Mouse (Mus musculus): ENCODE data around the gene Hmgcs2.

Hmgcs2 gene

DNA sequence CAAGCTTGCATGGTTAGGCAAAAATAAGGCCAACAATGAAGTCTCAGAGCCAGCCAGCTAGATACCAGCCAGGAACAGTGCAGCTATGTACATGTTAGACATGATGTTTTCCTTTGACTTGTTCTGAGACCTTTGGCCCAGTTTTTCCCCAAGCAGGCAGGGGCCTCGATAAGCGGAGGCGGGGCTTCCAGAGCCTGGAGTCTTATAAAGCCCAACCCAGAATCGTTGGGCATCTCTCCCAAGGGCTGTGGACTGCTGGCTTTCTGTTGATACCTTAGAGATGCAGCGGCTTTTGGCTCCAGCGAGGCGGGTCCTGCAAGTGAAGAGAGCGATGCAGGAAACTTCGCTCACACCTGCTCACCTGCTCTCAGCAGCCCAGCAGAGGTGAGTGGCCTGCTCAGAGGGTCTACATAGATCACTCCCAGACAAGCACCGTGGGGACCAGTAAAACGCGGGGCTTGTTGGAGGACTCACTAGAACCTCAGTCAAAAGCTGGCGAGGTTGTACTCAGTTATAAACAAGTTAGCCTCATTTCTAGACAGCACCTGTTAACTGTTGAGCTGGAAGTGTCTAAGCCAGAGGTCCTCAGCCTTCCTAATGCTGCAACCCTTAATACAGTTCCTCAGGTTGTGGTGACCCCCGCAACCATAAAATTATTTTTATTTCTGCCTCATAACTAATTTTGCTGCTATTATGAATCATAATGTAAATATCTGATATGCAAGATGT lies at the start of gene Hmgcs2:
TSS of gene Hmgcs2 (plus strand) at position 232 of the 729 bp plus-strand sequence.
- no peak for DNase-seq (ENCODE audit: extremely low spot score)

DNA sequence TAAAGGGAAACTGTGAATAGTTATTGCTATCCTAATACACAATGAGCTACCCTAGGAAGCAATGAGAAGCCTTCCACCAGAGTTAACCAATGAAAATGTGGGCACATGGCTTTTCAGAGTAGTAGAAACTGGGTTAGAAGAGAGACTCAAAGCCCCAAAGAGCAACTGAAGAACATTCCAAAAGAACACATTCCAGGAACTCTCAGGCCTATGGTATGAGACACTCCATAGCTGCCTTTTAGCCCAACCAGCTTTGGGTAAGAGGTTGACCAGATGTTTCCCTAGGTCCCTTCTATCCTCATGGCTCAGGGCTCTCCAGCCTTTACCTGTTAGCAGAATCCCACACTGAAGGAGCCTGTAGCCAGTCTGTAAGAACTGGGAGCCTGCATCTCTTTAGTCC lies 46.7 kb upstream of the Hmgcs2 start:
- DNase-seq (ENCODE audit: extremely low spot score), result no peak

DNA sequence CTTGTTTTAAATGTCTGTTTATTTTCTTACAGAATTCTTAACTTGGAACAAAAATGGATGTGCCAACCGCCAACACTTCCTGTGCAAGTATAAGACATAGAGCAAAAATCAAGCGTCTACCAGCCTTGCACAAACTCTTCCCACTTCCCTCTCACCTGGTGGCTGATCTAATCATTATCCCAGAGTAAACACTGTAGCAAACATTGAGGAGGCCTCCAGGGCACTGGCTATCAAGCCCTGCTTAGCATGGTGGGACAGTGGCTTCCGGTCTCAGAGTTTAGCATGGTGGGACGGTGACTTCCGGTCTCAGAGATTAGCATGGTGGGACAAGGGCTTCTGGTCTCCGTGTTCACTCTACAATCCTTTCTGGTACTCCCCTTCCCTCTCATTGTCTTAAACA lies 44.0 kb upstream of the Hmgcs2 start:
- DNase-seq (ENCODE audit: extremely low spot score), result no peak

DNA sequence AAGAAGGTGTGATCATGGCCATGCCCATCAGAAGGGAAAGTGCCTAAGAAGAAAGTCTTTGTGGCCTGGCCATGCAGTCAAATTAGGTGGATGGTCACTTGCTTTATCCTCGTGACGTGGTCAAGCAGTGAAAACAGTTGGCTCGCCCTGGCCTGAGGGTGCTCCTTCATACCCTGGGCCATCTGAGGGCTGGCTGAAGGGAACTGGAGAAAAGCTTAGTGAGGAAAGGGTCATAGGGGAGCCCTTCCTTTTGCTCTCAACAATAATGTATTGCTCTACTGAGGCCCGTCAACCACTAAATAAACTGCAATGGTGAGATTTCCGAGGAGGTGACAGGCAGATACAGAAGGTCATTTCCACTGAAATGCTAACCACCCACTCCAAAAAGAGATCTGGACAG lies 43.0 kb upstream of the Hmgcs2 start:
- no peak for DNase-seq (ENCODE audit: extremely low spot score)

DNA sequence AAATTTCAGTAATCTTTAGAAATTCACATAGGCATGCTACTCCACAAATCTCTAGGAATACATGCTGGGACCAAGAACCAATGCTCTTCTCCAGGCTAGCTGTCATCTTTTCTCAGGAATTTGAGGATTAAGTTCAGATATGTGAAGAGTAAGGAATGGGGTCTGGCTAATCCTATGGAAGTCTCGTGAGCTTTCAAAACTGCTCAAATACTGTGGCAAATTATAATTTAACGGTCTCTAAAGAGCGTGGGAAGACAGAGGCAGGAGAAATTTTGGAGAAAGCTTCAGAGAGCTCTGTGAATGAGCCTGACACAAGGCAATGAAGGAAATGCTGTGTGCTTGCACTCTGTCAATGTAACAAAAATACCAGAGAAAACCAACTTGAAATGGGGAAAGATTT lies 42.1 kb upstream of the Hmgcs2 start:
- DNase-seq (ENCODE audit: extremely low spot score), result no peak

DNA sequence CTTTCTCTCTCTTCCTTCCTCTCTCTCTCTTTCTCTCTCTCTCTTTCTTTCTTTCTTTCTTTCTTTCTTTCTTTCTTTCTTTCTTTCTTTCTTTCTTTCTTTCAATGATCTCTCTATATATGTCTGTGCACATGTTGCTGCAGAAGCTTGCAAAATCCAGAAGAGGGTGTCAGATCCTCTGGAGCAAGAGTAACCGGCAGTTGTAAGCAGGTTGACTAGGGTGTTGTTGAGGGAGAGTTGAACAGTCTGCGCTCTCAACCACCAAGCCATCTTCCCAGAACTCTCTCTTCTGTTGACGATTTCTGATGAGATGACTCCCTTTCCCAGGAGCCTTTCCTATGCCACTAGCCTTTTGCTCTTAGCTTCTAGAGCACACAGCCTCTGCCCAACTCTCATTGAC lies 38.2 kb upstream of the Hmgcs2 start:
- no peak for DNase-seq (ENCODE audit: extremely low spot score)

DNA sequence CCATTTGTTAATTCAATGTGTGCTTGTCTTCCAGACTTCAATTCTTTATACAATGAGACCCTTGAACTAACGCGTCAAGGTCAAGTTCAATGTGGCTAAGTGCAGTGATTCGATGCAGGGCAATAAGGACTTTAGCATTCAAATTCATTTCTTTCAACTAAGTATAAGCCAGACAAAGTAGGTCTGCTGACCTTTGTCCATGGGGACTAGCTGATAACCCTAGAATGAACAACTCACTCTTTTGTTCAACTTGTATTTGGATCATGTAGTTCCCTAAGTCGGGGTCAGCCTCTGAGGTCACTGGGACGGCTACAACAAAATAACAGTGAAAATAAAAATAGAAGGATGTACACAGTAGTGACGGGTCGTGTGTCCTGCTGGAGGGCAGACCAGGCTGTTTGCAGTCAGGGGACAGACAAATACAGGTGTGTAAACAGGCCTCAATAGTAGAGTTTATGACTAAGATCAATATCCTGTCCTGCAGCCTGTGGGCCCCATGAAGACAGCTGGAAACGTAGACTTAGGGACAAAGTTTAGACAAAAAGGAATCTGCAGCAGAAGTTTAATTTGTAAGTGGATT lies 37.7 kb upstream of the Hmgcs2 start:
- no peak for DNase-seq (ENCODE audit: extremely low spot score)

DNA sequence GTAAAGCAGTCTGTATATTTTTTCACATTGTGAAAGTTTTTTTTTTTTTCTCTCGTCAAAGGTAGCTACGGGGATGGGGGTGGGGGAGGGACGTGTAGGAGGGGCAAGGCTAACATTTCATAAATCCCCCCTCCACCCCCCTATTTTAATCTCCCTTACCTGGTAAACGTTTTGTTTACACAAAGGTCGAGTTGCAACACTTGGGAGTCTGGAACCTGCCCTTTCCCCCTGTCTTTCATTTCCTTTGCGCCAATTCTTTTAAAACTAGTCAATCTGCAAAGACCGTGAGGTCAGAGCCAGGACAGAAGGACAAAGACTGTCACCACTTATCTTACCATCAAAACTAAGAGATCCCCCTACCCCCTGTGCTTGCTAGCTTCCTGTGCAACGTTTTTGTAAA lies 34.3 kb upstream of the Hmgcs2 start:
- no peak for DNase-seq (ENCODE audit: extremely low spot score)

DNA sequence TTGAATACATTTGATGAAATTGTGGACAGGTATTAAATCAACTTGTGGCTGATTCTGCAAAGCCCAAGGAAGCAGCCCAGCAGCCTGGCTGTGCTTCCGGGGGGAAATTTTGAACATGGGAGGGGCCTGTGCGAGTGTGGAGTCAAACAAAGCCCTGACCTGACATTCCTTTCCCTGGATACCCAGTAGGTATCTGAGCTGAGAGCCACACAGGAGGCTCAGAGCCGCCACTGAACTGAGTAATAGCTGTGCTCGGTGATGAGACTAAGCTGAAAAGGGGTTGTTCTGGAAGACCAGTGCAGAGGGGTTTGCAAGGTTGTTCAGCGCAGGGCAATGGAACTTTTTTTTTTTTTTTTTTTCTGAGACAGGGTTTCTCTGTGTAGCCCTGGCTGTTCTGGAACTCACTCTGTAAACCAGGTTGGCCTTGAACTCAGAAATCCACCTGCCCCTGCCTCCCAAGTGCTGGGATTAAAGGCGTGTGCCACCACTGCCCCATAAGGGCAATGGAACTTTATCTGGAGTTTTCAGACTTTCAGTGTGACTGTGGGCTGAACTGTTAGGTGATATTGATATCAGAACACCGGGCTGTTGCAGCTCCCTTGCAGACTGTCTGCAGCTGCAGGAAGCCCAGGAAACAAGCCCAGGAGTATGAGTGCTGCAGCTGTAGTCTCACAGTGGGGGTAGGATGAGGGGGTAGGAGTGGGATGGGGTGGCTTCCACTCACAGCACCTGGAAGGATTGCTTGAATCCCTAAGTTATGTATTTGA lies 33.1 kb upstream of the Hmgcs2 start:
- DNase-seq (ENCODE audit: extremely low spot score), result peak; percentile 40

DNA sequence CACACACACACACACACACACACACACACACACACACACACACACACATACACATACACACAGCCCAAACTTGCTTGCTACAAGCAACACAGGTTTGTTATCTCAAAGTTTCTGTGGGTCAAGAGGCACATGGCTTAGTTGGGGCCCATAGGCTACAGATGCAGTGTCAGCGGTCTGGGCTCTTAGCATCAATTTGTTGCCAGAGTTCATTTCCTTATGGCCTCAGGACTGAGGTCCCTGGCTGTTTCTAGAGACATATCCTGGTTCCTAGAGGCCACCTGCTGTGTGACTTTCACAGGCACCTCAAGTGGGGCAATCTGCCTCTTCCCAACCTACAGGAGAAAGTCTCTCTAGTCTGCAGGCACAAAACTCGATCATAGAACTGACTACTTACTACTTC lies 30.9 kb upstream of the Hmgcs2 start:
- no peak for DNase-seq (ENCODE audit: extremely low spot score)

DNA sequence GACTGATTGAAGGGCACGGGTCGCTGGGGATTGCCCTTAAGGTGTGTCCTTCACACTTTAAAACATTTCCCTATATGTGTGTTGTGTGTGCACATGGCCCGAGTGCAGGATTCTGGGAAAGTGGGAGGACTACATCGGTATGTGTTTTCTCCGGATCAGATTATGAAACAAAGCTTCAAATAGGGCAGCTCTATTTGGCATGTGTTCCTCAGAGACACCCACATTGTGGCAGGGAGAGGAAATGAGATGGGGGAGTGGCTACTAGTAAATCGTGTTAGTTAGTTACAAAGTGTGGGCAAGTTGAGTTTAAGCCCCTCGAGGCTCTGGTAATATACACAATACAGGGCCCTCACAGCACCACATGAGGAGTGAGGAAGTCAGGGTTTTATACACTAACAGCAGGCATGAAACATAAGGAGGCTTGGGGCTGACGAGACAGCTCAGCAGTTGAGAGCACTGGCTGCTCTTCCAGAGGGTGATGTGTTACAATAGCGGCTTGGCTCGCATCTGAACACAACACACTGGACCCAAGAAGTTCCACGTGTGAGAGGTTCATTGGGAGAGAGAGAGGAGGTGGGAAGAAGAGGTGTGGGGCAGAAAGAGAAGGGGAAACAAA lies 30.3 kb upstream of the Hmgcs2 start:
- DNase-seq (ENCODE audit: extremely low spot score), result no peak

DNA sequence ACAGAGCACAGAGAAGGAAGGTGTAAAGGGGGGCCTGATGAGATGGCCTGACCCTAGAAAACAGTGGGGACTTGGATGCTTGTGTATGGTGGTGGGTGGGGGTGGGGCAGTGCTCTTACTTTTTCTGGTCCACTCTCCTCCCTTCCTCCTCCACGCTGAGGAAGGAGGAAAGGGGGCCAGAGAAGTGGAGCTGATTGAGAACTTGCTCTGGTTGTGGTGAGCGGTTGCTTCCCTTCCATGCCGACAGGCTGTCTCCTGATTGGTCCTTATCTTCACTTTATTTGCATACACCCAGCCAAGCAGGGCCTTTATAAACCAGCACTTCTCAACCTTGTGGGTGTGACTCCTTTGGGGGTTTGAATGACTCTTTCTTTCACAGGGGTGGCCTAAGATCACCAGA lies 26.2 kb upstream of the Hmgcs2 start:
- DNase-seq (ENCODE audit: extremely low spot score), result no peak

DNA sequence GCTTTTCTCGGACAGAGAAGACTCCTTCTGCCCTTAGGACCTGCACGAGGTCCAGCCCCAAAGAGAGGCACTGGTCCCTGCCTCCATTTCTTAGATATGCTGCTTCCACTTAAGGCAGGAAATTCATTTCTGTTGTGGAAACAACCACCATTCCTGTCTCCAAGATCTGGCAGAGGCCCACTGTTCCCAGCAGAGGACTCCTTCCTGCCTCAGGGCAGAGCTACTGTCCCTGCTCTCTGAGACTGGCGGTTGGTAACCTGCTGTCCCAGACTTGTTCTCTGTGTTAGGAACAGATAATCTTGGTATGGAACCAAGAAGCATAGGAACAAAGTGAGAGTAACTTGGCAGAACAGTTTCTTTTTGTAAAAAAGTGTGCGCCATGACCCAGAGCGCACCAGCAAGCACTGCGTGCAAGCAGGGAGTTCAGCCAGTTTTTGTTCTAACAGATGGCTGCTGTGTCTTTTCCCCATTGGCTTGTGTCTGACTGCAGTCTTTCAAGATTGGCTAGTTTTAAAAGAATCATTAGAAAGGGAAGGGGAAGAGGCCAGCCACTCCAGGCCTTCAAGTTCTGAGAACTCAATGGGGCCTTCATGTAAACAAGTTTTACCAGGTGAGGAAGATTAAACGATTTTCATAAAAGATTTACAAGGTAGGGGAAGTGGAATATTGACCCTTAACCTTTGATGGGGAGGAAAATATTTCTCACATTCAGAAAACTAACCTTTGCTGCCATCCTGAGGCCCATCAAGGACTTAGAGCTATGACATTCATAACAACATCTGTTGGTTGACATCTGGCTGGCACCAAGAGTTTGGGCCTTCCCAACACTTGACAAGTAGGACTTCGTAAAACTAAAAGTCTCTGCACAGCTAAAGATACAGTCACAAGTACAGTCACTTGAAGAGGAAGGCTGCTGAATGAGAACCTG lies 25.3 kb upstream of the Hmgcs2 start:
- DNase-seq (ENCODE audit: extremely low spot score), result no peak

DNA sequence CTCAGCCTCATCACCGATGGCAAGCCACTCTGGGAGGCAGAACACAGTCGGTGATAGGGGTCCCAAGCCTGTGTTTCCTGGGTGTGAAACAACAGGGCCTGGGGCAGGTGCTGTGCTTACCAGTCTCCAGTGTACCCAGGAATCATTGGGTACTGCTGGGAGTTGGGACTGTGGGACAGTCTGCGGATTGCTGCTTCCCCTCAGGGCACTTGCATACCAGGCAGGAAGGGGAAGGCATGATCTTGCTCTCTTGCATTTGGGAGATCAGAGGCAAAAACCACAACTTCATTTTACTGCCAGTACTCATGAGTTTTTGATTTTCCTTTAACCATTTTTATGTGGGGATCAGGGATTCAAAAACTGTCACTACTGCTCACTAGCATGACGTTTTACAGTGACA lies 21.5 kb upstream of the Hmgcs2 start:
- DNase-seq (ENCODE audit: extremely low spot score), result no peak

DNA sequence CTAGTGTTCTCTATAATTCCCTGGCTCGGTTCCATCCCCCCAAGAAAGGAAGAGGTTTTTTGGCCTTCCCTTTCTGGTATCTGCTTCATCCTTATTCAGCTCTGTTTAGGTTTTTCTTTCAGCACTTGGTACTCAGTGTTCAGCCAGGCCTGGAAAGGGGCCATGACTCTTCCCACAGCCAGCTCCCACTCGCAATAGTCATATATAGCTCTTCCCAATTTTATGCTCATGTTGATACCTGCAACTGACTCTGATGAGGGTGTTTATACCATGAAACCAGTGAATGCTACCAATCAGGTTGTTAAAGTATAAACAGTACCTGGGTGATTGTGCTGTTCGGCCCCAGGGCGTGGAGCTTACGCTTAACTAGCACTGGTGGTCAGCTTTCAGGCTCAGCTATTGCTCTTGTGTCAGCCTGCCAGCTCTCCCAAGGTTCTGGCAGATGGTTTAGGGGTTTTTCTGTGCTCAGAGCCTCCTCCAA lies 20.9 kb upstream of the Hmgcs2 start:
- no peak for DNase-seq (ENCODE audit: extremely low spot score)

DNA sequence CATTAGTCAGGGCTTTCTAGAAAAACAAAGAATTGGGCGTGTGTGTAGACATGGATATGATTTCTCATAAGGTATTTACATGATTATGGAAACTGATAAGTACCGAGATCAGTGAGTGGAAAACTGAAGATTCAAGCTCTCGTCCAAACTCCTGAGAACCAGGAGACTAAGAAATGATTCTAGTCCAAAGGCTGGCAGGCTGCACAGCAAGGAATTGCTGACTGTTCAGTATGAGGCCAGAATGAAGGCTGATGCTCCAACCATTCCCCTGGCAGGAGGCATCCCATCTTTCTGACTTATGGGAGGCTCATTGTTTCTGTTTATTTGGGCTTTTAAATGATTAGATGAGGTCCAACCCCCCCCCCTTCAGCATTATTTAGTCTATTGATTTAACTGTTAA lies 19.7 kb upstream of the Hmgcs2 start:
- DNase-seq (ENCODE audit: extremely low spot score), result no peak

DNA sequence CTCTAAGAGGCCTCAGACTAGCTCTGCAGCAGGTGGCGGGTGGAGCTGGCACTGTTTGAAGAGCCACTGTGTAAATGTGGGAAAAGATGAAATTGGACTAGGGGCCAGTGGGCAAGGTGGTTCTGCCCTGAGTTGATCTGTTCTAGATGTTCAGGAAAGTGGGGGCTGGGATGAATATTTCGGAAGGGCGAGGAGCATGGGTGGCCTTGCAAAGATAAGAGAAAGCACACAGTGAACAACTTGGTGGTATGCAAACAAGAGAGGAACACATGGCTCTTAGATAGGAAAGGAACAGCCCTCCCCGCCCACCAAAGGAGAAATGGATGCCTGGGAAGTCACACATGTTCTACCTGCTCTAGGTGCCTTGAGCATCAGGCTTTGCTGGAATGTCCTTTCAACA lies 18.8 kb upstream of the Hmgcs2 start:
- no peak for DNase-seq (ENCODE audit: extremely low spot score)

DNA sequence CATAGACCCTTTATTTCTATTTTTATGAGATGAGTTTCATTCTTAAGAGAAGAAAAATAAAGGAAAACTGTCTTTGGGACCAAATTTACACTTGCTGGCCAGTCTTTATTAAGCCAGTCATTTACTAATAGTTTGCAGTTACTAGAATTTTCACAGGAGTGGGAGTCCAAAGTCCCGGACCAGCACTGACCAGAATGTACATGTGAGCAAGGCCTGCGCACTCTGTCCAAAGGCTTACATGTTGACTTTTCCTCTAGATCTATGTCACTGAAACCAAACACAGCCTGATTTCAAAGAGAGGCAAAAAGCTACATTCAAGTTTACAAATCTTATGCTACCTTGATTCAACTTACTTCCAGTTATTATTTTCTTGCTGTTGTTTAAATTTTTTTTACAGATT lies 18.1 kb upstream of the Hmgcs2 start:
- DNase-seq (ENCODE audit: extremely low spot score), result no peak

DNA sequence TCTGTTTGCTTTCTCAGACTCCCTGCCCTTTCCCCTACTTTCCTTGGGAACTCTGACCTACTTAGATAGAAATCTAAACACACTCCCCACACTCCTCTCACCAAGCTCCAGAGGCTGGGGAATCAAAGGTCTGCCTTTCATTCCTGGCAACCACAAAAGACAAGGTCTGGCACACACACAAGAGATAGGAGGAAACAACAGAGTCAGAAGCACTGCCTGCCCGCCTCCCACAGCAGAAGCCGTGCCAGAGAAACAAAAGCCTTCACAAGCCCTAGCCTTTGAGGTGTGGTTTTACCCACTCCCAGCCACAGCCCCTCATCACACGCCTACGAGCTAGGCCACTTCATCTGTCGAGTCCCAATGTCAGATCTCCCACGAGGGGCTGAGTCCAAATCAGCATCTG lies 13.0 kb upstream of the Hmgcs2 start:
- DNase-seq (ENCODE audit: extremely low spot score), result no peak

DNA sequence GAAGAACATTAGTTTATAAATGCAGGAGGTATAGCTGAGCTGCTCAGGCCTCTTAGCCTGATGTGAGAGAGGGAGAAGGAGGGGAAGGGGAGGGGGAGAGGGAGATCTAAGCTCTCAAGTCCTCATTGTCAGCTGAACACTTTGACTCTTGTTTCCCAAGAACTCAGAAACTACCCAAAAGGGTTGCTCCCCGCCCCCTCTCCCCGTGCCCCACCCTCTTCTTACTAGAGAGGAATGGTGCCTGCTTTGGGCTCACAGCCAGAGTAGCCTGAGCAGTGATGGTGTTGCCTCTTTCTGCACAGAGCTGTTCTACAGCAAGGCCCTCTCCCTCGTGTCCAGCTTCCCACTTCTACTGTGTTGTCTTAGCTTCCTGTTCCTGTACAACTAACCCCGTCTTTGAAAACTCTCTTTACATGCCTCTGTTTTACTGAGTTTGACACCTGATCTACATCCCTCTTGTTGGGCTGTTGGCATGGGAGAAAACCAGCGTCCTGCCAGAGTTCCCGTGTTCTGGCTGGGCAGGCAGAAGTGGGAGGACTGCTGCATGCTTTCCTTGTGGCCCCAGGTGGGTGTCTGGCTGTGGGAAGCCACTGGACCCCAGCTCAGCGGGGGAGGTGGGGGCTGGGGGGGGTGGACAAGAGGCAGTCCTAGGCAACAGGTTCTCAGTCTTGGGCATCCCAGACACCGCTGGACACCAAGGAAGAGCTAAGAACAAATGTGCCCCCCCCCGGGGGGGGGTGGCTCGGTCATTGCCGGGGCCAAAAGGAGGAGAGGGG lies 6.4 kb upstream of the Hmgcs2 start:
- no peak for DNase-seq (ENCODE audit: extremely low spot score)

DNA sequence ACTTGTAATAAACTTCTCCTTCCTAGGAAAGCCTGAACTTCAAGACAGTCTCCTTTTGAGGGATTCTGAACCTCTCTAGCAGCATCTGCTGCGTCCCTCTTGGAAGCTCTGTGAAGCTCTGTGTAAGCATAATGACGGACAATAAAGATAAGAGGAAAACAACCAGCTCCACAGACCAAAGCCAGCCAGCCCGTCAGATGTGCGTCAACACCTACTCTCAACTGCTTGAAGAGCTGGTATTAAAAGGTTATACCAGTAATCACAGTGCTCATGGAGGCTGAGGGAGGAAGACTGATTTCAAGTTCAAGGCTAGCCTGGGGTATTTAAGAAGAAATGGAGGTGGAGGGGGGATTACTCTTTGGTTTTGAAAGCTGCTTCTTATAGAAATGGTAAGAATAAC lies 553 bp upstream of the Hmgcs2 start:
- DNase-seq (ENCODE audit: extremely low spot score), result no peak
